In the genomic region with DNA sequence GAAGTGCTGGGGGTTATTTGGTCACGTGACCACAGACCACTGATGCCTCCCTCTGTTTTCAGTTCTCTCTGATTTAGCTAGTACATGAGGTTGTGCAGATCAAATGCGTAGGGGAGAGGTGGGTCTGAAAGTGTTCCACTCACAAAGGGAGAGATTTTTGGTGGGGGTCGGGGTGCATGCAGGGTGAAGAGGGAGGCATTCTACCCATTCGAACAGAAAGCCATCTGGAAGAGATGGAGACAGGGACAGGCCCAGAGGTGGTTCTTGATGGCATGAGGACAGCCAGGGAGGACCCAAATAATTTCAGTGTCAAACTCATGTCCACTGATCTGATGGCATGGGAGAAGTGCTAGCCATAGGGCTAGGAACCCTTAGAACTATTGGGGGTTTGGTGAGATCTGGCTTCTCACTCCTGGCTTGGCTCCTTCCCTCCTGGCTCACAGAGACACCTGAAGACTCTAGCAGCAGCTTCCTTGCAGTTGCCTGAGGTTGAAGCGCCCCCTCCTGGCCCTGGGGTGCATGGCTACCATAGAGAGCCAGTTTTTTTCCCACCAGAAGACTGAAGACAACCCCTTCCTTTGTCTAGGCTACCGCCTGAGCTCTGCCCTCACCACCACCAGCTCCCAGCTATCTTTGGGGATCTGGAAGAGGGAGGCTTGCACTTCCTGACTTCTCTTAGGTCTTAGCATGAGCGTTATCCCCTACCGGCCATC, we compare ENCODE assay signal across 8 mouse cellular contexts.
A peak's percentile ranks its signal among the peaks of the same experiment; 100 is the strongest.
DNase-seq lines count a peak whose midpoint lies in the region; ATAC-seq and TF ChIP-seq lines count a peak whose summit lies in the region.

No protein-coding gene starts in this region.

- H3K4me2 ChIP-seq in kidney, postnatal 0 days (ENCODE audit: low read length), result no peak overlapping the region
- no peak overlapping the region for H3K4me2 ChIP-seq in liver, embryonic 11.5 days
- no peak overlapping the region for H3K4me2 ChIP-seq in neural tube, embryonic 15.5 days

- H3K9ac ChIP-seq in kidney, postnatal 0 days (ENCODE audit: low read depth, low read length), result no peak overlapping the region
- H3K9ac ChIP-seq in liver, embryonic 11.5 days (ENCODE audit: low read depth, low read length), result no peak overlapping the region
- H3K9ac ChIP-seq in neural tube, embryonic 15.5 days (replicated peaks), result no peak overlapping the region

- no peaks in the 10 kb centered on the region for H3K36me3 ChIP-seq in heart, embryonic 10.5 days
- H3K36me3 ChIP-seq in kidney, postnatal 0 days (ENCODE audit: insufficient read depth, low read length), result no peaks in the 10 kb centered on the region
- no peaks in the 10 kb centered on the region for H3K36me3 ChIP-seq in liver, embryonic 11.5 days (ENCODE audit: control insufficient read depth, insufficient read depth, low read length)
- no peaks in the 10 kb centered on the region for H3K36me3 ChIP-seq in neural tube, embryonic 15.5 days

- DNase-seq in B cell, adult 2 months, result peak; percentile 78 to 79
- peak; percentile 84 for DNase-seq in heart, embryonic 10.5 days (ENCODE audit: low spot score)
- DNase-seq in kidney, postnatal 0 days (ENCODE audit: low spot score), result peak; percentile 77
- DNase-seq in liver, embryonic 11.5 days (ENCODE audit: low spot score), result peak; percentile 61
- DNase-seq in testis, postnatal 10 days (ENCODE audit: low spot score), result peak; percentile 89

- no peak overlapping the region for H3K4me3 ChIP-seq in bone marrow macrophage, adult 2 months (ENCODE audit: insufficient read depth, low read length)
- no peak overlapping the region for H3K4me3 ChIP-seq in embryonic fibroblast, embryonic 13.5 days (ENCODE audit: insufficient read depth, low read length)
- H3K4me3 ChIP-seq in heart, embryonic 10.5 days, result no peak overlapping the region
- no peak overlapping the region for H3K4me3 ChIP-seq in kidney, postnatal 0 days (replicated peaks; ENCODE audit: low read depth, low read length)
- no peak overlapping the region for H3K4me3 ChIP-seq in liver, embryonic 11.5 days (ENCODE audit: low read depth, low read length)
- no peak overlapping the region for H3K4me3 ChIP-seq in neural tube, embryonic 15.5 days (replicated peaks)

- WGBS in heart, embryonic 10.5 days, result 36% methylated on average over 8 of the region's 8 CpGs
- 43% methylated on average over 8 of the region's 8 CpGs for WGBS in kidney, postnatal 0 days
- WGBS in liver, embryonic 11.5 days, result 33% methylated on average over 8 of the region's 8 CpGs
- WGBS in neural tube, embryonic 15.5 days, result 48% methylated on average over 8 of the region's 8 CpGs

- H3K27ac ChIP-seq in bone marrow macrophage, adult 2 months (ENCODE audit: insufficient read depth, low read depth, low read length), result no peak overlapping the region
- no peak overlapping the region for H3K27ac ChIP-seq in embryonic fibroblast, embryonic 13.5 days (ENCODE audit: insufficient read depth, low read length)
- no peak overlapping the region for H3K27ac ChIP-seq in heart, embryonic 10.5 days
- H3K27ac ChIP-seq in kidney, postnatal 0 days, result no peak overlapping the region
- H3K27ac ChIP-seq in liver, embryonic 11.5 days (ENCODE audit: low read depth, low read length), result no peak overlapping the region
- H3K27ac ChIP-seq in neural tube, embryonic 15.5 days (replicated peaks), result no peak overlapping the region

- no peaks in the 10 kb centered on the region for H3K9me3 ChIP-seq in heart, embryonic 10.5 days
- no peaks in the 10 kb centered on the region for H3K9me3 ChIP-seq in kidney, postnatal 0 days (replicated peaks; ENCODE audit: low read length)
- H3K9me3 ChIP-seq in liver, embryonic 11.5 days (ENCODE audit: control insufficient read depth, low read length), result no peaks in the 10 kb centered on the region
- no peaks in the 10 kb centered on the region for H3K9me3 ChIP-seq in neural tube, embryonic 15.5 days (replicated peaks)

- H3K4me1 ChIP-seq in bone marrow macrophage, adult 2 months (ENCODE audit: control insufficient read depth, insufficient read depth, low read length), result no peaks in the 10 kb centered on the region
- H3K4me1 ChIP-seq in embryonic fibroblast, embryonic 13.5 days (ENCODE audit: control insufficient read depth, insufficient read depth, low read length), result no peaks in the 10 kb centered on the region
- H3K4me1 ChIP-seq in heart, embryonic 10.5 days, result no peaks in the 10 kb centered on the region
- H3K4me1 ChIP-seq in kidney, postnatal 0 days (replicated peaks; ENCODE audit: insufficient read depth, low read length), result no peaks in the 10 kb centered on the region
- H3K4me1 ChIP-seq in liver, embryonic 11.5 days (replicated peaks; ENCODE audit: control insufficient read depth, insufficient read depth, low read length), result no peaks in the 10 kb centered on the region
- no peaks in the 10 kb centered on the region for H3K4me1 ChIP-seq in neural tube, embryonic 15.5 days

- TF ChIP-seq CTCF in bone marrow macrophage, adult 2 months (IDR thresholded peaks at IDR 0.05; ENCODE audit: low read depth, low read length), result peak; percentile 64
- peak; percentile 57; the same call in 1 of the 2 replicates for TF ChIP-seq CTCF in embryonic fibroblast, embryonic 13.5 days (IDR thresholded peaks at IDR 0.05; ENCODE audit: borderline replicate concordance, insufficient read depth, low read length)
- TF ChIP-seq CTCF in kidney, postnatal 0 days (IDR thresholded peaks at IDR 0.05; ENCODE audit: low read depth), result peak; percentile 93

- 0 out of 2 replicates have a peak, but pooled peaks cover 4% of the 10 kb centered on the region for H3K27me3 ChIP-seq in heart, embryonic 10.5 days (ENCODE audit: insufficient read depth, poor library complexity, severe bottlenecking)
- H3K27me3 ChIP-seq in kidney, postnatal 0 days (ENCODE audit: insufficient read depth, low read length), result no peaks in the 10 kb centered on the region
- H3K27me3 ChIP-seq in liver, embryonic 11.5 days (replicated peaks; ENCODE audit: control insufficient read depth, insufficient read depth, low read length), result no peaks in the 10 kb centered on the region
- no peaks in the 10 kb centered on the region for H3K27me3 ChIP-seq in neural tube, embryonic 15.5 days (replicated peaks)

- ATAC-seq in kidney, postnatal 0 days (replicated peaks; ENCODE audit: low FRiP score, low read depth), result peak; percentile 54
- peak; percentile 58 for ATAC-seq in liver, embryonic 11.5 days (replicated peaks; ENCODE audit: low FRiP score)
- ATAC-seq in neural tube, embryonic 15.5 days (ENCODE audit: low FRiP score), result peak; percentile 71

- no peak for TF ChIP-seq POLR2A in bone marrow macrophage, adult 2 months (IDR thresholded peaks at IDR 0.05; ENCODE audit: borderline replicate concordance, low read depth, low read length)
- TF ChIP-seq POLR2A in embryonic fibroblast, embryonic 13.5 days (IDR thresholded peaks at IDR 0.05; ENCODE audit: low read depth, low read length), result no peak
